Mouse (Mus musculus): ENCODE results near the gene Dguok.

GRCm38 (mm10) chr6:83450451-83451303 is 56.1 kb downstream of the Dguok start:
- TF ChIP-seq CTCF (IDR thresholded peaks at IDR 0.05; ENCODE audit: borderline replicate concordance, insufficient read depth, low read length) (no peak), POLR2A (IDR thresholded peaks at IDR 0.05; ENCODE audit: low read depth, low read length) (no peak)

Data from embryonic fibroblast, embryonic 13.5 days (primary cell).